Mouse (Mus musculus): ENCODE measurements around the gene Entpd7.

- no peak for TF ChIP-seq CTCF (IDR thresholded peaks at IDR 0.05; ENCODE audit: control insufficient read depth, insufficient read depth, low read length)
- TF ChIP-seq POLR2A (IDR thresholded peaks at IDR 0.05; ENCODE audit: borderline replicate concordance, control insufficient read depth, low read depth, low read length), result no peak
Measured at GRCm38 (mm10) chr19:43669136-43669759, 20.2 kb upstream of the Entpd7 start.
